Mouse (Mus musculus): ENCODE data around the gene Ap5m1. TPM values are rescaled to one million over a fixed set of nuclear protein-coding genes. Genes with fewer than 3 reads are reported as not detected.
"Not testable (repeated sequence)": the region's sequence is repeated elsewhere in the genome, so short reads cannot be mapped to it uniquely, and the experiment has no call there.

Gene Ap5m1
- 10 to 100 TPM; 20.5 to 21.5 TPM for total RNA-seq (2021)
- long read RNA-seq, full-length matches to known transcripts, result 4 of 9 reads
- long read RNA-seq, partial matches to known transcripts, result 1 of 9 reads
- long read RNA-seq, other reads (novel, unspliced or antisense), result 4 of 9 reads

DNA sequence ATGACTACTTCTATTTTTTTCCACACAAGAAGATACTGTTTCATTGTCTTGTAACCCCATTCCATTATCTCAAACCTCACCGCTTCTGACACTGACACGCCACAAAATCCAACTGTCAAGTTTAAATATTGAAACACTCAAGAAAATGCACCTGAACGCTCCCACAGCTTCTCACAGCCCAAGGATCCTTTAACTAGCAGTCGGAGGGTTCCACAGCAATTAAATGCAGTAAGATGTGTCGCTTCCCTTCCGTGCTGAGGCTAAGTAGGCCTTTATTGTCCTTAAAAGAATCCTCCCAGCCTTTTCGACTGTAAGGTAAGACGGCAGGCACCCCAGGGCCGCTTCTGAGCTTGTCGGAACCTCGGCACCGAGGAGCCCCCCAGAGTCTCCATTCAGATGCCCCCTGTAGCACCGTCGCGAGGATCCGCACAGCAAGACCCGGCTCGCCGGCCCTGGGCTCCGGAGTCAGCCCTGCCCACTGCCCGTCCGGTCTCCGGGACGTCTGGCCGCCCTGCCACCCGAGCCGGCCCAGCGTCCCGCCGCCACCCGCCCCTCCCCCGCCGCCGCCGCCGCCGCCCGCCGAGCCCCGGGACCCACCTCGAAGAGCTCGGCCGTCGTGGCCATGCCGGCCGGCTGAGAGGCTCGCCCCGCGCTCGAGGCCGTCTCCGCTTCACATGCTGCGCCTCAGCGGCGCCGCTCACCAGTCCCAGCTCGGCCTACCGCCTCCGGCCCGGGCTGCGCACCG lies at the start of gene Ap5m1:
Gene Ap5m1 (plus strand): TSS at position 569 of the 745 bp plus-strand sequence.
- DNase-seq (ENCODE audit: low spot score in 2 of 2), result no peak

DNA sequence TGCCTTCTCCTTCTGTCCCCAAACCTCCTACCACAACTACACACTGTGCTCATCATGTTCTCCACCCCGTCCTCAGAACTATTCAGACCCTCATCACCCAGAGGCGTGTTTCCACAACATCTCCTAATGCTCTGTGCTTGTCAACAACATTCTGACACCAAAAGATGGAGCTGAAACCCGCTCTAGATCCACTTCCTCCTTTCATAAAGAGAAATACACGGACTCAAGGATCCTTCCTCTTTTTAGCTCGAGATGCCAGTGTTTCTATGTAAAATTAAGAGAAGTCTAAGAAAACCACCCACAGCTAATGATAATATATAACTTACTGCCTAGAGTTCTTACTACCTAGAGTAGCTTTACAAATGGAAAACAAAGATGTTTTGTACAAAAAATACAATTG lies 46.1 kb upstream of the Ap5m1 start:
- DNase-seq (ENCODE audit: low spot score in 2 of 2), result no peak

DNA sequence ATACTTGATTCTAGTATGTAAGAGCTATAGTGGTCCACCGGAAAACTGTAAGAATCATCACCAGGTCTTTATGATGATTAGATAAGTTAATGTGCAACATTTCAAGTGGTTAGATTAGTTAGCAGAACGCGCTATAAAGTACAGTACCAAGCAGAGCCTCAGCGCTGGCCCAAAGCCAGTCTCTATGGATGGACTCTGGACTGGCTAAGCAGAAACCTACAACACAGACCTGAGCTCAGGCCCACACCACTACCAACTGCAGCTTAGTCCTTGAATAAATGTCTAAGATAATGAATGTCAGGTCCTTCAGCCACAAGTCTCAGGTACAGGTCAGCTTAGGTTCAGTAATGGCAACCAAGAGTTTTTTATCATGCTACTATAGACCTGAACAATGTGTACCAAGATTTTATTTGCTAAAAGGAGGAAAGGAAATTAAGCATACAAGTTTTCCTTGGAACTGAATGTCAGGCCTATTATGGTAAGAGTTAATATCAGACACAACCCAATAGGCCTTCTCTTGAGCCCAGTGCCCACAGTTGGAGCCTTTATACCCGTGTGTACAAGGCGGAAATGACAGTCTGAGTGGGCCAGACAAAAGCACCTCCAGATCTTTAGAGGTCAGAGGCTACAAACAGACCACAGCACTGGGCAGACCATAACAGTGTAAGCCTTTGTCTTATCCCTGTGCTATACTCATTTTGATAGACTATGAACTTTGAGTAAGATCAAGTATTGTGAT lies 38.7 kb upstream of the Ap5m1 start:
- DNase-seq (ENCODE audit: low spot score in 2 of 2), result no peak

DNA sequence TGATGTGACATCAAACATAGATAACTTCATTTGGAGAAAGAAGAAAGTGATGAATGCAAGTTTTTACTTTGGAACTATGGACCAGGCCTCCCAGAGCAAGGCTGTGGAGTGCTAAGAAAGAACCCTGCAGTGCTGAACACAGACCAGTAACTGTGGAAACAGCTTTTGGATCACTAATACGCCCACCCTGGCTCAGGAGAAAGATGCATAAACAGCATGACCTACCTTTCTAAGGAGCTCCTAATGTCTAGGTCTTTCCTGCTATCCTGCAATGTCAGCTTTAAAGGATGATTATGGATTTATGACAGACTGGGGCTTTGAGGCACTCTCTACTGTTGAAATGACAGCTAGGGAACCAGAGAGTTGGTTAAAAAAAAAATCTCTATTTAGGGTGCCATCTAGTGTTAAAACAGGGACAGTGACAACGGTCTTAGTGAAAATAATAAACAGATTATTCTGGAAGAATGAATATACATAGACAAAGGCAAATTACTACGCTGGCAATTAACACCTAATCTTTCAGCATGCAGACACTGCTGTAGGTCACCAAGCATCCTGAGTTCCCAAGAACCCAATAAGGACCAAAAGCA lies 38.0 kb upstream of the Ap5m1 start:
- DNase-seq (ENCODE audit: low spot score in 2 of 2), result no peak

DNA sequence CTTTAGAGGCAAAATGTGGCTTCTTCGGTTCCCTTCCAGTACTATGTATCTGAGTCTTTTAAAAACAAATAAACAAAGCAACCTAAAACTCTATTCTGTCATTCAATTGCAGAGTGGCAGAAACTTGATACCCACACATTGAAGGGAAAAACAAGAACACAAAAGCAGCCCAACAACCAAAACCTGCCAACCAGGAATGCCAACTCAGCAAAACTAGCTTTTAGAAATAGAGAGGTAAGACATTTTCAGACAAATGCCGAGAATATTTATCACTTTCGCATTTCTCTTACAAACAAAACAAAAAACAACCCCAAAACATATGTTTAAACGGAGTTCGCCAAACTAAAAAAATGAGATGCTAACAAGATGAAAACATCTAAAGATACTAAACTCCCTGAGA lies 36.9 kb upstream of the Ap5m1 start:
- DNase-seq (ENCODE audit: low spot score in 2 of 2), result no peak

DNA sequence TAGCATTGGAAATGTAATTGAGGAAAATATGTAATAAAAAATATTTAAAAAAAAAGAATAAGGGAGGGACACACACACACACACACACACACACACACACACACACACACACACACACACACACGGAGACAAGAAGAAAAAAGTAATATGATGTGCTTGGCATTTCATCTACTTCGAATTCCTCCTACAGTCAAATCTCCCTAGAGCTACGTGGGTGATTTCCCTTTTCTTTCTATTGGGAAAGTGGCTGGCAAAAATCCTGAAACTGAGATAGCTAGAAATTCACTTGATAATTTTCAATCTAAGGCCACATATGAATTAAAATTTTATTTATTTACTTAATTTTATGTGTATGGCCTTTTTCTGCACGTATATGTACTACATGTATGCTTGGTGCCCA lies 20.3 kb upstream of the Ap5m1 start:
- no peak for DNase-seq (ENCODE audit: low spot score in 2 of 2)

DNA sequence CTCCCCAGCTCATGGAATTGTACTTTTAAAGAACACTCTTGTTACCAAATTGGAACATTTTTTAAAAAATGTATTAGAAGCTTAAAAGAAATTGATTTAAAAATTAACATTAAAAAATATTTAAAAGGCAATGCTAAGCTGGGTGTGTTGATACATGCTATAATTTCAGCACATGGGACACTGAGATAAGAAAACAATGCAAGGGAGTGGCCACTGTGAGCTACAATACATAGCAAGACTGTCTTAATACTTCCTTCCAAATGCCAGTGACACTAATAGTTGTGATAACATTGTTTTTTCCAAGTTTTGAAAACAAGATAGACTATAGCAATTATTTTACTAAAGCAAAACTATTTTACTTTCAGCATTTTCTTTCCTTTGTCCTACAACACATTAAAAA lies 16.4 kb upstream of the Ap5m1 start:
- DNase-seq (ENCODE audit: low spot score in 2 of 2), result no peak

DNA sequence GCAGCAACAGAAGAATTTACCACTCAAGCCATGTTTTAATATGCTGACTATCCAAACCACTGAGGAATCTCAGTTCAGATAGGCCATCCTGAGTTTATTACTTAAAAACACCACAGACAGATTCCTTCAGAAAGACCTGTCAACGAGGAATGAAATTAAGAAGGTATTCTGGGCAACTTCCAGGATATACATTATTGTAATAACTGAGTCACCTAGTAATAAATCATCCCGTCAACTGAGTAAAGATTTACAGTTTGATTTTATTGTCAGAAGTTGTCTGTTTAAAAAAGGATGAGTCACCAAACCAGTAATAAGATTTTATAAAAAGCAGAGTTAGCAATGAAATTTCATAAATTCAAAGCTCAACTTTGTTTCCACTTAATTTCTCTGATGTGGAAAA lies 2.1 kb upstream of the Ap5m1 start:
- no peak for DNase-seq (ENCODE audit: low spot score in 2 of 2)

DNA sequence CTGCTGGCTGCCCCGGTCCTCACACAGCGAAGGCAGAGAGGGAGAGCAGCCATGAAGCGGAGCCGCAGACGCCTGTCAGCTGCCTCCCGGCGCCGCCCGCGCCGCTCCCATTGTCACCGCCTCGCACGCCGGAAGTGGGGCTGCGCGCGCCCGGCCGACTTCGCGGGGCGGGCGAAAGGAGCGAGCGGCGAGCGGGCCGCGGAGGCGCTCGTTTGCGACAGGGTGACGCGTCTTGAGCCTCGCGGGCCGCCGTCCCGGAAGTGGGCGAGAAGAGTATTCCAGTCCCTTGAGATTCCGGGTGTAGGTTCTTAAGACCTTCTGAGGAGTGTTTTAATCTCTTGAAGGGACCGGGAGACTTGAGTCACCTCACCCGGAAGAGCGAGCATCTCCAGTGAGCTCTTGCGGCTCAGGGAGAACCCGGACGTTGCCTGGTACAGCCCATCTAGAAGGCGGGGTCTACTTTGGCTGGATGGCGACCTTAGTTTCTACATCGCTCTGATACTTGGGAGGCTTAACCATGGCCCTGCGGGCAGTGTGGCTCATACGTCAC lies 452 bp downstream of the Ap5m1 start, which contains the start of gene Exoc5:
Gene Exoc5 (minus strand): TSS at position 380 of the 550 bp plus-strand sequence.
- DNase-seq (ENCODE audit: low spot score in 2 of 2), result peak; percentile 94 to 96

DNA sequence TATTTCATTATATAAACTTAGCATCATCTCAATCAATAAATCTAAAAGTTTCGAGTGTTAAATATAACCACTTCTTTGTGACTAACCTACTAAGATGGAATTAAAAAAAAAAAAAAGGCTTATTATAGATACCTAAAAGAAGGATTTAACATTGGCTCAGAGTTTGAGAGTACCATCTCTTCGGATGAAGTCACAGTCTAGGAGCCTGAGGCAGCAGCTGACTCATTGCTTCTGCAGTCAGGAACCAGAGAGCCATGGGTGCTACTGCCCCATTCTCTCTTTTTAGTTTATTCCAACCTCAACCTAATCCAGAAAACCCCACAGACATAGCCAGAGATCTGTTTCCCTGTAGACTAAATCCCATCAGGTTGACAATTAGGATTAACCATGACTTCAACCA lies 6.9 kb downstream of the Ap5m1 start:
- no peak for DNase-seq (ENCODE audit: low spot score in 2 of 2)

DNA sequence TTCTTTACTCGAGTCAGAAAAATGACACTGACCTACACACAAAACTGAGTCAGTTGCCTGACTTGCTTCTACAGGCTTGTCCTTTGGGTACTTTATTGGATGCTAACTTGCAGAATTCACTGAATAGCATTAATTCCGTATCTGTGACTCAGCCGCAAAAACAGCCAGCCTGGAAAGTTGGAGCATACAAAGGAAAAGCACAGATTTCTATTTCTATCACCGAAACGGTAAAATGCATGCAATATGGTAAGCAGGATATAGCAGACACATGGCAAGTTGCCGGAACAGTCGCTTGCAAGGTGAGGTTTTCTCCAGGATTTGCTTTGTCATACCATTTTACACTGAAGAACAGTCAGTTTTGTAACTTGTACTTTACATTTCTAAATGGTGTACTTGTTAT lies 8.0 kb downstream of the Ap5m1 start:
- DNase-seq (ENCODE audit: low spot score in 2 of 2), result no peak

DNA sequence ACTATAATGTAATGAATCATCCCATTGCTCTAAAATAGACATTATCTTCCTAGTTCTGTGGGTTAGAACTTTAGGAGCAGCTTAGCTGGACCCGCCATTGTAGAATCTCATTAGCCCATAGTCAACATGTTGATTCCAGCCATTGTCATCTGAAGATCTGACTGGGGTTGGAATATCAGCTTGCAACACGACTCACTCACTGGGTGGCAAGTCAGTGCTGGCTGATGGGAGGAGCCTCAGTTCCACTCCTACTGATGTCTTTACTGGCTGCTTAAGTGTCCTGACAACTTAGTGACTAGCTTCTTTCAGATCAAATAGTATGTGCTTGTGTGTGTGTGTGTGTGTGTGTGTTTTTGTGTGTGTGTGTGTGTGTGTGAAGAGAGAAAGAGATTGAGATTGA lies 8.5 kb downstream of the Ap5m1 start:
- no peak for DNase-seq (ENCODE audit: low spot score in 2 of 2)

DNA sequence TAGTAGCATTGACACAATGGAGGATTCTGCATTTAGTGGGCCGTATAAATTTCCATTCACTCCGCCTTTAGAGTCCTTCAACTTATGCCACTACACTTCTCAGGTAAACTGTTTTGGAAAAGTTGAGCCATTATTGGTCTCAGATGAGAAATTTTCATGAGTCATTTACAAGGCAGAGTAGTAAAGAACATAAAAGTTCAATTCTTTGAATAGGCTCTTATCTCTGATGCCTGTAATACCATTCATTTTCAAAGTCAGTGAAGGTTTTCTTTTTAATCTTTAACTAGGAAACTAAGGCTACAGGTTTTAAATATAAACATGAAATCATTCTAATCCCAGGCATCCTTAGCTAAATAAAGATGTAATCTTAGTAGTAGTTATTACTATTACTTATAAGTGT lies 12.9 kb downstream of the Ap5m1 start:
- no peak for DNase-seq (ENCODE audit: low spot score in 2 of 2)

DNA sequence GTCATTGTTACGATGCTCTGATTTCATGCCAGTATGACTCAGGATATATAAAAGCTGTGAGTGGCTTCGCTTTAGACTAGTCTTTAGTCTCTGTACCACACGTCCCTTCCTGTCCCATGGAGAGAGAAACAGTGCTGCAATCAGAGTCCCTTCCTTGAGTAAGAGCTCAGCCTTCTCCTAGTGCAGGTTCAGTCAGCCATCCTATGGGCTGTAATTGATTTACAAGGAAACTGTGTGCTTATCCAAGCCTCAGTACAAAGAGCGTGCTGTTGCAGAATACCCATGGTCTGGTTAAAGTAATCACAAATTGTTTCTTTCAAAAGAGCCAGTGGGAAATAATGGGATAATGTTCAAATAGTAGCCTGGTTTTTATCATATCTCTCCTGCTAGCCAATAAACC lies 20.6 kb downstream of the Ap5m1 start:
- DNase-seq (ENCODE audit: low spot score in 2 of 2), result no peak

DNA sequence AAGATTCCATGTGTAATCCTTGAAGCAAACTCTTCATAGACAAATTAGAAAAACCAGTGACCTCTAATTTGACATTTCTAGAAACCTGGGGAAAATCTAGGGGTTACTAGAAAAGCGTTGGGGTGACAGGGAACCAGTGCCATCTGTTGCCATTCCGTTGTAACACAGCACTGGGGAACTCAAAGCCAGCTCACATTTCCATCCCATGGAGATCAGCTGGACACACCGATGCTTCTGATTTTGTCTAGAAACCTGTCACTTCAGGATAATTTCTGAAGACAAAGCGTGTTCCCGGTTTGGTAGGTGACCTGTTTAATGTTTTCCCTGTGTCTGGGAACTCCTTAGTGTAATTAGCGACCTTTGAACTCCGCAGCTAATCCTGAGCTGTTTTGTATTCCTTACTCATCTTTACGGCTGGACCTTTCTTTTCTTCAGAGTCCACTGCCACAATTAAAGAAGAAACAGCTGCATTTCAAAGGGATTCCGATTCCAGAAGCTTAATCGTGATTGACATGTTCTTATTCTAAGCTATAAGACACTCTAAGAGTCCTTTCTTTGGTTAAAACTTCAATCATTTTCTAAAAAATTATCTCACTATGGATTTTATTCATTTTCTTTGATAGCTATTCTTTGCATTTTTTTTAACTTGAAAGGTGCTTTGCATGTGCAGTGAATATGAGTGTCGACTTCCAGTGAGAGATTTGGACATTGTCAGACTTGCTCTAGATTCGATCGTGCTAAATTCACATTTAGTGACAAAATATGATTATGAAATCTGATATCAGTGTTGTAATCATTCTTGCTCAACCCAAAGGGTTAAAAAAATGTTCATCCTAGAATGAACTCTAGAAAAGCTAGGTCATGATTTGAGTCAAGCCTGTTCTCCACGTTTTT lies 22.5 kb downstream of the Ap5m1 start:
- DNase-seq (ENCODE audit: low spot score in 2 of 2), result no peak

DNA sequence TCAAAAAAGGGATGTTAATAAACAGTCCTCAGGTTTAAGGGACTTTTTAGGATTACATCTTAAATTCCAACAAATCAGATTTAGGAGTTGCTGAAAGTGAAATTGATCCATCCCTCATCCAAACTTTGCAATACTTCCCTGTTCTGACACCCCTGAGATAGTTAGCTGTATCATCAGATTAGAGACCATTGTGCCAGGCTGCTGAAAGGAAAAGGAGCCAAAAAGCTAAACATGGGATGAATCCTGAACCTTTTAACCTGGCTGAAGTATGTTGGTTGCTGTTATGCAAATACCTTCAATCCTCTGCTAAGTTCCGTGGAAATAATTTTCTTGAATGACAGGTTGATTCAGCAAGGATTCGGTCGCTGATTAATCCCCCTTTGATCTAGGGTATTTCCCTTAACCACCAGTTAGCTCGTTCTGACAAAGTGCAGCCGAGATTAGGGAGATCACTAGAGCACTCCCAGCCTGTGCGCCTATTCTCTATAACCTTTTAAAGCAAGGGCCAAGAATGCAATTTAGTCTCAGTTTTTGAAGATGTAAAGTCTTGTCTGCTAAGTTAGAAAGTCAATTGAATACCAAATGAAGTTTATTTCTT lies 23.7 kb downstream of the Ap5m1 start:
- no peak for DNase-seq (ENCODE audit: low spot score in 2 of 2)

DNA sequence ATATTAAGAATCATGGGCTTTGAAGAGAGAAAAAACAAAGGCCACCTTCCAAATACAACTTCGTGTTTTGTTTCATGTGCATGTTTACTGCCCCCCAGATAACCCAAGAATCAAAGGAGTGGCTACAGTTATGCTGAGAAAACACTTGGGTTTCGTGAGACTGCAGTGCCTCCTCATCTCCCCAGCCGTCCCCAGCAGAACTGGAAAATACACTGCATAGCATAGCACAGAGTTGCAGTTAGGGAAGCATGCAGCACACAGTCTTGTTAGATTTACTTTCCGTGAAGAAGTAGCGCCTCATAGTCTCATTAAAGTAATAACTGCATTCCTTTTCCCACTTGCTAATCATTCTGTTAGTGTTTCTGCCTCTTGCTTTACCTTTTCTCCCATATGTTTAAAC lies 24.2 kb downstream of the Ap5m1 start:
- DNase-seq (ENCODE audit: low spot score in 2 of 2), result no peak

DNA sequence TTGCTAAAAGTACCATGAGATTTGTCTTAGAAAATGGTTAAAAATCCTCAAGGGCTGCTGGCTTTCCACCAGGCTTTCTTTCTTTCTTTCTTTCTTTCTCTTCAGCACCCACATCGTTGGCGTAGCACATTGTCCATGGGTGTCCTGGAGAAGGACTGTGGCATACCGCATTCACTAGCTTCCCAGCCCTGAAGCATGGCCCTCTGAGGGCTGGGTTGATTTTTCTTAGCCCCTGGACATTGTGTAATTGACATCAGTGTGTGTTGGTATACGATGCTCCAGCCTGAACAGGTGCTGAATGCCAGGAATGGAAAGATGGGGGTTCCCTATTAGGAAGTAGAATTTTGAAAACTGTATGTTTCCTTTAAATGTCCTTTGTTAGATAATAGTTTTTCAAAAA lies 25.4 kb downstream of the Ap5m1 start:
- no peak for DNase-seq (ENCODE audit: low spot score in 2 of 2)

DNA sequence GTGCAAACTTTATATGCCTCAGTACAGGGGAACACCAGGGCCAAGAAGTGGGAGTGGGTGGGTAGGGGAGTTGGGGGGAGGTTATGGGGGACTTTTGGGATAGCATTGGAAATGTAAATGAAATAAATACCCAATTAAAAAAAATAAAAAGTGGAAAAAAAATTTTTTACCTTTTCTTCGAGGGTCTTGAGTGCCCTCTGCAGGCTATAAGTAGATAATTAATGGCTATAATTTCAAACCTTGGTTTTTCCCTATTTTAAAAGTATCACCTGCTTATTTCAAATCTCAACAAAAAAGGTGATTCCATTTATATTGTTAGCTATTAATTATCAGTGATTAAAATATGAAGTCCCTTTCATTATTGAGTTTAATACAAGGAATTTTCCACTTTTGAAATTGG lies 25.9 kb downstream of the Ap5m1 start:
- not testable (repeated sequence) for DNase-seq (ENCODE audit: low spot score in 2 of 2)

DNA sequence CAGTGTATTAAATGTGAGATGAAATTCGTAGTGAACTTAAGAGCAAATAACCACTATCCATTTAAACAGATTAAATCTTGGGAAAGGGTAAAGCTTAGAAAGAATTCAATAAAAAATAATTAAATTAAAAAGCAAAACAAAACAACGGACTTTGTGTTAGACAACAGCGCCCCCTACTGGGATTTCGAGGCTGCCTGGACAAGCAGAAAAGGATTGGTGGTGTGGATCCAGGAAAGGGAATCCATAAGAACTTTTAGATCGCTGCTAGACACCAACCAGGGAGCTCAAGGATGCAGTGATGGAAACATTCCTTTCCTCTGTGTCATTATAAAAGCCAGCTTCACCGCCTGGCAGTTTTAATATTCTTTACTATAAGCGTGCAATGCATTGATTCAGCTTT lies 52.5 kb downstream of the Ap5m1 start:
- peak; percentile 79 to 81 for DNase-seq (ENCODE audit: low spot score in 2 of 2)
